Mouse (Mus musculus) kidney, postnatal 0 days (tissue): Measurements from ENCODE around the gene Drc1. TPM values are rescaled to one million over a fixed set of nuclear protein-coding genes. Genes with fewer than 3 reads are reported as not detected.

Source experiments
- ATAC-seq: fragments of 200-750 bp; cut with Nextera tagmentation; replicated peaks from 2 replicates; pipeline ENCODE4 v1.8.0; 2017; ENCODE audit warnings: low read depth, moderate number of reproducible peaks, moderate TSS enrichment, moderate library complexity; ENCODE audit not compliant: low FRiP score
- DNase-seq: peaks from one replicate; pipeline ENCODE4 v3.0.0-alpha.2; 2016; ENCODE audit warnings: low spot score
- H3K27ac ChIP-seq: fragments of 300-500 bp; sonication (generic); 2 replicates; pipeline ENCODE4 v1.5.1; 2014; ENCODE audit warnings: mild to moderate bottlenecking
- H3K27me3 ChIP-seq: fragments of 300-500 bp; sonication (generic); 2 replicates; pipeline ENCODE4 v1.6.1; 2014; ENCODE audit warnings: low read length, mixed read lengths; ENCODE audit not compliant: insufficient read depth
- H3K36me3 ChIP-seq: fragments of 300-500 bp; sonication (generic); 2 replicates; pipeline ENCODE4 v1.6.1; 2014; ENCODE audit warnings: low read length, mixed read lengths; ENCODE audit not compliant: insufficient read depth
- H3K4me1 ChIP-seq: fragments of 300-500 bp; sonication (generic); replicated peaks from 2 replicates; pipeline ENCODE4 v1.6.1; 2014; ENCODE audit warnings: antibody characterized with exemption, low read length, mixed read lengths; ENCODE audit not compliant: insufficient read depth
- H3K4me2 ChIP-seq: fragments of 300-500 bp; sonication (generic); 2 replicates; pipeline ENCODE4 v1.6.1; 2014; ENCODE audit warnings: mild to moderate bottlenecking, low read length, moderate library complexity, mixed read lengths
- H3K4me3 ChIP-seq: fragments of 300-500 bp; sonication (generic); replicated peaks from 2 replicates; pipeline ENCODE4 v1.5.1; 2014; ENCODE audit warnings: low read depth, low read length
- H3K9ac ChIP-seq: fragments of 300-500 bp; sonication (generic); 2 replicates; pipeline ENCODE4 v1.6.1; 2014; ENCODE audit warnings: low read depth, low read length
- H3K9me3 ChIP-seq: fragments of 300-500 bp; sonication (generic); replicated peaks from 2 replicates; pipeline ENCODE4 v1.6.1; 2016; ENCODE audit warnings: low read length, inconsistent platforms, mixed read lengths
- CTCF ChIP-seq: IDR thresholded peaks from 2 replicates; pipeline ENCODE4 v1.5.1; 2016; ENCODE audit warnings: antibody characterized with exemption, low read depth, mild to moderate bottlenecking, moderate library complexity
- WGBS: fragments of 180-500 bp; shearing (Covaris S2); extraction: QIAGEN DNeasy Blood & Tissue Kit; methylation state at CpG from one replicate; pipeline ENCODE4 v1.1.7; 2014; 5-methylcytosine and 5-hydroxymethylcytosine counted together
- polyA plus RNA-seq: library from polyadenylated mRNA; unstranded; fragments of >200 nt; fragmentation: Nextera tagmentation; extraction: Ambion mirVana; gene quantifications from 2 replicates; pipeline ENCODE4 v1.2.1, GENCODE M21; 2015

Gene Drc1
- polyA plus RNA-seq, 1 experiment from 2014 or later, result 0.29 TPM

GRCm38 (mm10) chr5:30400521-30400920, 119.3 kb downstream of the Drc1 start:
- no peak for ATAC-seq
- WGBS, result 80% methylated on average over 5 of the region's 5 CpGs
- Histone ChIP-seq H3K27me3 (no peaks in the 10 kb centered on the region), H3K9me3 (no peaks in the 10 kb centered on the region), H3K4me1 (peaks cover 6% of the 10 kb centered on the region; the same call in 1 of the 2 replicates), H3K36me3 (no peaks in the 10 kb centered on the region), H3K4me2 (no peak overlapping the region), H3K27ac (no peak overlapping the region), H3K4me3 (no peak overlapping the region), H3K9ac (no peak overlapping the region)
- TF ChIP-seq CTCF, result no peak
- DNase-seq, result no peak

GRCm38 (mm10) chr5:30401165-30401564, 120.0 kb downstream of the Drc1 start:
- Histone ChIP-seq H3K4me3 (no peak overlapping the region), H3K9ac (no peak overlapping the region), H3K4me2 (no peak overlapping the region), H3K9me3 (no peaks in the 10 kb centered on the region), H3K36me3 (no peaks in the 10 kb centered on the region), H3K27ac (no peak overlapping the region), H3K27me3 (no peaks in the 10 kb centered on the region), H3K4me1 (peaks cover 6% of the 10 kb centered on the region; the same call in 1 of the 2 replicates)
- DNase-seq (peak; percentile 49), ATAC-seq (no peak)
- no peak for TF ChIP-seq CTCF
- WGBS, result 23% methylated on average over 8 of the region's 8 CpGs

- H3K4me1 ChIP-seq, result no peaks in the 10 kb centered on the region
- peak; percentile 5 for DNase-seq
Measured at GRCm38 (mm10) chr5:30406876-30407275, 125.7 kb downstream of the Drc1 start.

DNA sequence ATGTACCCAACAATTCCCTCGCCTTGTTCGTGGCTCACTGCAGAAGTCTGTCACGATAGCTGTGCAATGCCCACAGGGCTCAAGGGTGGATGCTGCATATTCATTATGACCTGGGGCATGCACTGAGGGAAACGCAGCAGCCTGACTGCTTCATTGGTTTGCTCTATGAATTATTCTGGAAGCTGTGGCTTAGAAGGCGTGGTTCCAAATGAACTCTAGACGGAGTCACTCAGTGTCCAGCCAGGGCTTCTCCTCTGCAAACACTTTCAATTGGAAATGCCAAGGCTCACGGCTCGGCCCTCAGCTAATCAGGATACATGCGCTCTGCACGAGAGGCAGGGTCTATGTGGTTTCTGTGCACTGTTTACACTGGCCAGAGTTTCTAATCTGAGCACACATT, 130.3 kb downstream of the Drc1 start:
- TF ChIP-seq CTCF, result no peak

More at GRCm38 (mm10) chr5:30406876-30407275, 125.7 kb downstream of the Drc1 start:
- no peaks in the 10 kb centered on the region for H3K27me3 ChIP-seq
- TF ChIP-seq CTCF, result no peak
- H3K4me2 ChIP-seq, result no peak overlapping the region
- H3K9me3 ChIP-seq, result no peaks in the 10 kb centered on the region
- H3K36me3 ChIP-seq, result no peaks in the 10 kb centered on the region
- no peak overlapping the region for H3K9ac ChIP-seq
- no peak for ATAC-seq
- H3K27ac ChIP-seq, result no peak overlapping the region
- H3K4me3 ChIP-seq, result no peak overlapping the region
- WGBS, result 21% methylated on average over 9 of the region's 9 CpGs

GRCm38 (mm10) chr5:30415381-30415780, 134.2 kb downstream of the Drc1 start:
- no peak overlapping the region for H3K4me3 ChIP-seq
- TF ChIP-seq CTCF, result no peak
- no peaks in the 10 kb centered on the region for H3K36me3 ChIP-seq
- H3K27ac ChIP-seq, result no peak overlapping the region
- H3K9me3 ChIP-seq, result no peaks in the 10 kb centered on the region
- no peak overlapping the region for H3K4me2 ChIP-seq
- ATAC-seq, result no peak
- H3K4me1 ChIP-seq, result no peaks in the 10 kb centered on the region
- 61% methylated on average over 2 of the region's 2 CpGs for WGBS
- no peak for DNase-seq
- no peaks in the 10 kb centered on the region for H3K27me3 ChIP-seq
- H3K9ac ChIP-seq, result no peak overlapping the region

More for the DNA sequence above, 130.3 kb downstream of the Drc1 start:
- DNase-seq (no peak), ATAC-seq (no peak)
- Histone ChIP-seq H3K36me3 (no peaks in the 10 kb centered on the region), H3K9ac (no peak overlapping the region), H3K9me3 (no peaks in the 10 kb centered on the region), H3K27me3 (no peaks in the 10 kb centered on the region), H3K4me2 (no peak overlapping the region), H3K27ac (no peak overlapping the region), H3K4me1 (no peaks in the 10 kb centered on the region), H3K4me3 (no peak overlapping the region)
- 64% methylated on average over 10 of the region's 10 CpGs for WGBS

- Histone ChIP-seq H3K4me1 (no peaks in the 10 kb centered on the region), H3K4me2 (no peak overlapping the region), H3K27ac (no peak overlapping the region), H3K9ac (no peak overlapping the region), H3K9me3 (no peaks in the 10 kb centered on the region), H3K36me3 (no peaks in the 10 kb centered on the region), H3K4me3 (no peak overlapping the region), H3K27me3 (no peaks in the 10 kb centered on the region)
- ATAC-seq (no peak), DNase-seq (no peak)
- TF ChIP-seq CTCF, result no peak
- WGBS, result 77% methylated on average over 4 of the region's 4 CpGs
Measured at GRCm38 (mm10) chr5:30415876-30416275, 134.7 kb downstream of the Drc1 start.

Other genes with a start within 250 kb of the Drc1 start
- gene Tyms, start 207.8 kb upstream of the Drc1 start, polyA plus RNA-seq, result 137 and 160 TPM in 2 replicates
- gene Garem2, start 176.2 kb upstream of the Drc1 start, polyA plus RNA-seq, result 0.33 and 0.36 TPM in 2 replicates
- not detected in 2 replicates for gene 3110082J24Rik, start 175.3 kb upstream of the Drc1 start, polyA plus RNA-seq
- 171 and 193 TPM in 2 replicates for gene Hadha, start 126.2 kb upstream of the Drc1 start, polyA plus RNA-seq
- gene Hadhb, start 126.1 kb upstream of the Drc1 start, polyA plus RNA-seq, result 215 and 229 TPM in 2 replicates
- gene Adgrf3, start 75.7 kb upstream of the Drc1 start, polyA plus RNA-seq, result 0.04 and 0.14 TPM in 2 replicates
- 9.2 and 9.7 TPM in 2 replicates for gene Selenoi, start 48.8 kb upstream of the Drc1 start, polyA plus RNA-seq
- 0.04 and 0.09 TPM in 2 replicates for gene Otof, start 180.5 kb downstream of the Drc1 start, polyA plus RNA-seq
- not detected in 2 replicates for gene 1700001C02Rik, start 184.7 kb downstream of the Drc1 start, polyA plus RNA-seq